Mouse (Mus musculus): ENCODE measurements at regions not wholly inside any gene's neighbourhood (a gene's known extent, or its start where the extent isn't known, plus 50 kb on each side); places are given as distances from the start of the nearest gene placed in this dataset.
A peak's percentile ranks its signal among the peaks of the same experiment; 100 is the strongest.

DNA sequence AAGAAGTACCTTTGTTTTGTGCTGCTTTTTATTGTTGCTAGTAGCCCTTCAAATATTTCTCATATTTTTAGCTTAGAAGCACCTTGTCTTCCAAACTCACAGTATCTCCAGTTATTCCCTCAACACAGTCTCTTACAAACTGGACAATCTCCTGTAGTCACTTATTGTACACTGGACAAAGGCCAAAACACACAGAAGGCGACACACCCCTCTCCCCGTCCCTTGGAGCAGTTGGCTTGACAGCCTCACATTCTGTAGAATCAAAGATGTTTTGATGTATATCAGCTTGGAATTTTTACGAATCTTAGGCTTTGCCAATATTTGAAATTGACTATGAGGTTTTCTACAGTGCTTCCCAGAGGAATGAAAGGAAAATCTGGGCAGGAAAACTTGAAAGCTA lies 309.8 kb upstream of the Gm5148 start:
- no peak for DNase-seq

DNA sequence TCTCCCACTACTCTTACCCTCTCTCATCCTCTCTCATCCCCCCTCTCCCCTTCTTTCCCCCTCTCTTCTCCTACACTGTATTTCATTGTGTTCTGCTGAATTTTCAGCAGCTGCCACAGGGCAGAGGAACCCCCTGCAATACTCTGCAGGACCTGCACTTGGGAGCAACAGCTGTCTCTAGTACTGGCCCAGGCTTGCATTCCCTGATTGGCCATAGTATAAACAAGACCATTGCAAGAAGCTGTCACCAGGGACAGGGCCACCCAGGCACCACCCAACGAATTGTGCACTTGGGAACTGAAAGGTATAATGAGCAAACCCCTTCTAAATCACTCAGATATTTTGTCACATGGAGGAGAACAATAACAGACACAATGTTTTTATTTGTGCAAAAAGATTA lies 290.5 kb upstream of the Gm5148 start:
- no peak for DNase-seq

DNA sequence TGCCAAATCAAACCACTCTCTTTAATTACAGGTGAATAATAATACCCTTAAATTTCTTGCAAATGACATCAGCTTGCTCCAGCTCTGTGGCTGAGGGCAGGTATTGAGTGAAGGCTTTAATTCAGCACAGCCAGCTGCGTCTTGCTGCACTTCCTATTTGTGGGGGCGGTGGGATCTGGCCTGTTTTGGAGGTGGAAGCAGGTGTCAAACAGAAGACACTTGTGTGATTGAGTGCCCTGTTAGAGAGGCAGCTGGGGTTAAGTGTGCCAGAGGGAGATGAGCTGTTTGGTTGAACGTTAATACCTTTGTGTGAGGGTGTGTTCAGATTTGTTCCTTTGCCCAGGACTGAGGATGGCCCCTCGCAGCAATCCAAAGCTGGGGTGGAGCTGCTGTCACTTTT lies 284.9 kb upstream of the Gm5148 start:
- DNase-seq, result no peak

DNA sequence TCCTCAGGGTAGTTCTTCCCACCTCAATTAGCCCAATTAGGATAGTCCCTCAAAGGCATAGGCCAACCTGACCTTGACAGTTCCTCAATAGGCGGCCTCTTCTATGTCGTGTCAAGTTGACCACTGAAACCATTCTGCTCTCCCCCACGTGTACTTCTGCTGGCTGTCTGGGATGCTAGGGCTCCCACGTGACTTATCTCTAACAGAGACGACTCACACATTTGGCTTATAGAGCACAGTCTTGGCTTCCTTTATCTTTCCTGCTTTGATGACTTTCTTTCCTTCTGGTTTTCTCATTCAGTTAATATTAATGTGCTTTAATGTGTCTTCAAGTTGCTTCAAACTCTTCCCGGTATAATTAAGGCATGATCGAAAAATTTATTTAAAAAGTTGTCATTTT lies 284.0 kb upstream of the Gm5148 start:
- no peak for DNase-seq

DNA sequence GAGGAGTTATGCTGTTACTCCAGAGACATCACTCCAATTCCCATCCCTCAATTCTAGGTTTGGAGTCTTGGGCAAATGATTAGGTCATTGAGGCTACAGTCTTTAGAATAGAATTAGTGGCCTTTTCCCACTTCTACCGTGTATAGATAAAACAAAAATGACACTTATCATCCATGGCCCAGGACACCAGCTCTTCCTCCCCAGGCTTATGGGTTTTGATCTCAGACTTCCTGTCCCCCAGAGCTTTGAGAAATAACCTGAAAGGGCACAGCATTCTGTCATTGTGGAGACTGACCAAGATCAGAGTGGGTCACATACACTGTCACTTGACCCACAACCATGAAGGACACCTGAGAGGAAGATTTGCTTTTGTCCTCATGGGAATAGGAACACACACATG lies 283.3 kb upstream of the Gm5148 start:
- no peak for DNase-seq

DNA sequence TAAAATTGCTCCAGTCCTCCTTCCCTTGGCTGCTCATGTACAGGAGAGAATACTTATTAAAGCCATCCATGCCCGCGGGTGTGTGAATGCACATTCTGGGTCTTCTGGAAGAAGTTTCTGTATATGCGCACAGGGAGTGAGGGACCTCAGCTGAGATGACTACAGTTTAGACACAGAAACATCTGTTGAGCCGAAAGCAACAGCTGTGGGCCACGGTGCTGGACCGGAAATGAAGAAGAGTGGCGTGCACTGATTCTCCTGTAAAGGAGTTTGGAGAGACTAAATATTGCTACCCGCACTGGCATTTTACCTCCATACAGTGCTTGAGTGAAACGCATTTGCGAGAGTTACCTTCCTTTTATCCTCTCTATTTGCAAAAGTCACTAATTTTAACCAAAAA lies 278.0 kb upstream of the Gm5148 start:
- no peak for DNase-seq

DNA sequence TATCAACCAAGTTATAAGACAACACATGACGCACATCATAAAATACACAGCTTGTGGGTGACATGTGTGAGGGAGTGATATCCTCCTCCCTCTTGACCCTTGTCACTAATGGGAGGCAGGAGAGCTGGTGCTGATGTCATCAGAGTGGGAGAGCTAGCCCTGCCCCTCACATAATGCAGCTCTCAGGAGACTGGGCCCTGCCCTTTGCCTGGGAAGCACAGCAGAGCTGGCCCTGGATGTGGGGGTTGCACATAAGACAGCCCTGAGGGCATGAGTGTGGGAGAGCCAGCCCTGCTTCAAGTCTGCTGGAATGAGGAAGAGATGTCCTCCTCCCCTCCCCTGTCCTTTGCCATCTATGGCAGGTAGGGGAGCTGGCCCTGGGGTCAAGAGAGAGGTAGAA lies 275.5 kb upstream of the Gm5148 start:
- DNase-seq, result no peak

DNA sequence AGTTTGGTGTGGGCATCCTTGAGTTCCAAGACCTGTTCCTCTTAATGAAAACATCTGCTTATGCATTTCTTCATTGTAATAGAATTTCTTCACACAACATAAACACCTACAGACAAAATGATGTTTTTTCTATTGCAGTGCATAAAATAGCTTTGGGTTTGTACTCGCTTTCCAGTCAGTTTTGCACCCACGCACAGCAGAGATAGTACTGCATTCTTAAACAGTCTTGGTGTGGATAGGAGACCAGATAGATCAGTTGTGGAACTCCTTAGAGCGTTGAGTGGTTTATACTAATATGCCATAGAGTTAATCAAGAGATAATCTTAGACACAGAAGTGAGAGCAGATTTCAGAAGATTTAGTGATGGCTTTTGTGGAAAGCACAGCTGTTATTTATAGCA lies 273.7 kb upstream of the Gm5148 start:
- DNase-seq, result no peak

DNA sequence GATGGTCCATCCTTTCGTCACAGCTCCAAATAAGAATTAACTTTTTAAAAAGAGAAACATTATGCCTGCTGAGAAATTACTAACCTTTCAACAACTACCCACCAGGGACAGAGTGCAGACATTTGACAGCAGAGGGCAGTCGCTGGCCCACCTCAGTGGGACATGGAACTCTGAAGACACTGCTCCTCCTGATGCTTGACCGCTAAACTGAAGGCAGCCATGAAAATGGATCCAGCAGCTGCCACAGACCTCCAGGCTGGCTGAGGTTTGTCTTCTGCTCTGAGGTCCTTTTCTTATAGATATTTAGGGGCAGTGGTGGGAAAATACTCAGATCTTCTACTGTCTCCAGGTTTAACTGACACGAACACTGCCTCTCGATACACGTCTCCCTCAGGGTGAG lies 265.7 kb upstream of the Gm5148 start:
- no peak for DNase-seq

DNA sequence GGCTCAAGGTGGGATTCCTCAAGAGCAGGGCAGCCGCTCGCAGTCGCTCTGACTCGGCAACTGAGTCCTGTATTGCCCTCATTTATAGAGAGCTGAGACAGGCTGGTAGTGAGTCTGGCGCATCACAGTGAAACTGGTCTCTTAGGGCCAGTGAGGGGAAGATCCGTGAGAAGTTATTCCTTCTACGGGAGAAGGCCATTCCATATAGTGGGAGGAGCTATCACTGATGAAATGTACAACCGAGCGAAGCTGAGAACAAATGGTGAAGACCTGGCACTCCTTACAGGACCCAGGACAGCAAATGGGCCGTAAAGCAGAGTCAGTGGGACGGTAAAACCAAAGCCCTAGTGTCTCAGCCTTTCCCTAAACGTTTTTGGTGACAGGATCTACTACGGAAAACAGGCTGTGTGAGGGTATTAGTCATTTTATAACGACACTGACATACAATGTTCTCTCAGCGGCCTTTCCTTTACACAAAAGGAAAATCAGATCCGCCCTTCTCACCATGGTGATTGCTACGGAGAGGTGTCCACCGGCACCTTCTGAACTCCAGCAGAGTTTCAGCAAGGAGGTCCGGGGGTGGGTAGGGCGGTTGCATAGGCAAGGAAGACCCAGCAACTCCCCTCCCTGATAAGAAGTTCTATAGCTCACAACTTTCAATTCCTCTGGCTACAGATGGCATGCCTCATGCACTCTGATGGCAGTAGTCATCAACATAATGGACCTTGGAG lies 263.6 kb upstream of the Gm5148 start:
- DNase-seq, result no peak

DNA sequence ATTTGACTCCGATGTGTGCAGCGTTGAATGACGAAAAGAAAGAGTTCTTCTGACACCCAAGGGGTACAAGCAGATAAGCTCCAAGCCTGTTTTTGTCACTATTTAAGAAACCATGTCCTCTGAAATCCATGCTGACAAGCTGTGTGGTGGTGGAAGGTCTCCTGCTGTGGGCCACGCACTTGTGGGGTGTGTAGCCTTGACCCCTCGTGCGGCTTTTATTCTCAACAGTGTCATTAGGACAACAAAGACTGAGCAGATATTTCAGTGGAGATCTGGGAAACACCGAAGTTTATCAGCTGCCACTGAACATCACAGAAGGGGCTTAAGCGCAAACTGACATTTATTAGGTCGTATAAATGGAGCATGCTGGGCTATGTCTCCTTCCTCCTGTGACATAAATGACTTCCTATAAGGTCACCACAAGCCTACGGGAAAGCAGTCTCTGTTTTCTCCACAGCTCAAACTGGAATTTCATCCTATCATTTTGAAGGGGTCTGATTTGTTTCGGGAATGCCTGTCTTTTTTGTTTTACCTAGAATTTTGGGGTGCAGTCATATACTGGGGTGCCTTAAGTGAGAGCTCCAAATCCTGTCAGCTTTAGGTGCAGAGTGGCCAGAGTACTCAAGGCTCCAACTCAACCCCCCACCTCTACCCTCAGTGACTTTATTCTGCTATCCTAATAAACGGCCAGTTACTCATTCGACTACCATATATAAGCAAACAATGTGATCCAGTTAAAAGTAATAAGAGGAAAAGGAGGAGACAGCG lies 262.9 kb upstream of the Gm5148 start:
- no peak for DNase-seq

DNA sequence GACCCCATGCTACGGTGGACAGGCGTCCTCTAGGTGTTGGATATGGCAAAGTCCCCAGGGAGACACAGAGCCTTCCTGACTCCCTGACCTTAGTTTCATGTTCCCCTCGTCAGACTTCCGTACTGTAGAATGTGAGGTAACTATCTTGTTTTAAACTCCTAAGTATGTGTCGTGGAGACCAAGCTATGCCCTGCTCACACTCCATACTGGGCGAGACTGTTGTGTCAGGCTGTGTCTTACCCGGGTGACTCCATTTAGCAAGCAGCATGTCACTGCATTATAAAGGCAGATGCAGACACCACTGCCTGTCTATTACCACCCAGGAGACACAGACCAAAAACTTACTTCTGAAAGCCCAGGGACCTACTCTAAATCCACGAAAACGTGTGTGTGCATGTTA lies 260.4 kb upstream of the Gm5148 start:
- DNase-seq, result no peak

DNA sequence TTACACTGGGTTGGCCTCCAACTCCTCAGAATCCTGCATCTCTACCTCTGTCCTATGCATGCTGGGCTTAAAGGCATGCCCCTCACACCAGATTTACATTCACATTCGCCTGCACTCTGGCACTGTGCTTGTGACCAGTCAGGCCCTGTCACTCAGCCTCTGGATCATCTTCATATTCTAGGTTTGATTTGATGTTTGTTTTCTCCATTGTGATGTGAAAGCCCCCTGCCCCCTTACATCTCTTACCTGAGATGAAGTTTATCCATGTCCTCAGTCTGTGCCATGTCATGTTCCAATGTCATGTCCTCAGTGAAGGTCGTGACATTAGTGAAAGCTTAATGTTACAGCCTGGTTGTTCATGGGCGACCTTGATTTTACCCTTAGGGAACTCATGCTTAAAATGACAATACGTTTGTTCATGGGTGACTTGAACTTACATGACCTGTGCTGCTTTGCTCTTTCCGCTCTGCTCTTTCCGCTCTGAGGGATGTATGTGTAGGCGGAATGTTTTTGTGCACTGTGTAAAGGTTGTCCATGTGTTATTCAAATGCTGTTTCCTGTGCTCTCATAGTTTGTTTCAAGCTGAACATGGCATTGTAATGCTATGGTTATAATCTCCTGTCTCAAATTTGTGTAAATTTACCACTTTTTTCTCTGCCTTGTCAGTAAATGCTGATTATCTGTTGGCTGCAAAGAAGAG lies 257.3 kb upstream of the Gm5148 start:
- no peak for DNase-seq

DNA sequence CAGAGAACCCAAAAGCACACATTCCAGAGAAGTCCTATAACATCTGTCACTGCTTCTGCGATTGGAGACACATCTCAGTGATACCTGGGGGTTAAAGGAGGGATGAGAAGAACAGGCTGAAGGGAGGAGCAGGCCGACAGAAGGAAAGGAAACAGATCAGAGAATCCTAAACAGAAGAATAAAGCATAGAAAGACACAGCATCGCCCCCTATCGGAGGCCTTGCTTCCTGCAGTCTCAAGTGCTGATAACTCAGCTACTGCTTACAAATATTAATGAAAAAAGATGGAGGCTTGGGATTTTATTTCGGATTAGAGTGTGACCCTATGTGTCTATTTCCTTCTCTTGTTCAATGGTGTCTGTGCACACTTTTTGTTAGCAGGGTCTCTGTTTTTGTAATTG lies 255.6 kb upstream of the Gm5148 start:
- no peak for DNase-seq

DNA sequence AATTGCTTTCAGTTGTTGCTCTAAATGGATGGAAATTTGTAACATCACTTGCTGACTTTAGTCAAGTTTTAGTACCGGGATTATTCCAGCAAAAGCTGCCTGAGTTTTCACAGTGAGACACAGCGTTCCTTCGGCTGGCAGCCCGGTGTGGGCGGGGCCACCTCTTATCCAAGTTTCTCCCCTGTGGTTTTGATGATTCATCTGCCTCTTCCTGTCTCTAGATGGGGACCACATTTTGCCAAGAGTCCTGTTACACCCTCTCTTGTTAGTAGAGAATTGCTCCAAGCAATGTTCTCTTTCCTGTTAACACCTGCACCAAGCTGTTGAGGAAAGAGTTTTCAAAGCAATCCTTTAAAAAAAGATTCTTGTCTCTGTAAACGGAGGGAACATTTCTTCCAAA lies 254.2 kb upstream of the Gm5148 start:
- DNase-seq, result peak; percentile 59

DNA sequence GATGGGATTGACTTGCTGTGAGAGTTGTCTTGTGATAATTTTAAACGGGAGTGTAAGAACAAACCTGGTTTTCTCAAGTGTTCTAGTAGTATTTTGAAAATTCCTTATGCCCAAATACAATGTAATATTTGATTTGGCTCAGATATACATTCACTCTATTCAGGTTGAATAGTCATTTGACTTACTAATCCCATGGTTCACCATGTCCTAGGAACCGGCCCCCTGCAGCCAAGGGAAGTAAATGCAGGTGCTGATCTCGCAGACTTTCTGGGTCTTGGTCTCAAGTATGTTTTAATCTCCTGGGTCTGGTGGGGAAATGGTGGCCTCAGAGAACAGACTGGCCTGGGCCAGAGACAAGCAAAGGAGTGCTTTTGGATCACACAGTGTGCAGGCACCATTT lies 253.2 kb upstream of the Gm5148 start:
- DNase-seq, result no peak

DNA sequence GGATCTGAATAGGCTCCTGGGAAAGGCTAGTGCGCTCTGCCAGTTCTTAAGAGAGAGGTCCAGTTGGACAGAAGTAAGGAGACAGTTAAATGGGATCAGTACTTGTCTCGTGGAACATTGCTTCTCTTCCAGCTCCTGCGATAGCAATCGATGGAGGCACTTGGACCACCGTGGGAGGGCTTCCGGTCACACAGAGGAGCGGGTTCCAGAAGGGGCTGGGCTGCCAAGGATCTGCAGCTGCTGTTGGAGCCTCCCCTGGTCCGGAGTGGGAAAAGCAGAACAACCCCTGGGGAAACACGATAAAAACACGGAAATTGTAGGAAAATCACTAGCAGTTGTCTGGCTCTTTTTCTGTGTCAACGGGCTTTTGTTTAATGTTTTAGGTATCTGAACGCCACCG lies 252.3 kb upstream of the Gm5148 start:
- DNase-seq, result peak; percentile 59

DNA sequence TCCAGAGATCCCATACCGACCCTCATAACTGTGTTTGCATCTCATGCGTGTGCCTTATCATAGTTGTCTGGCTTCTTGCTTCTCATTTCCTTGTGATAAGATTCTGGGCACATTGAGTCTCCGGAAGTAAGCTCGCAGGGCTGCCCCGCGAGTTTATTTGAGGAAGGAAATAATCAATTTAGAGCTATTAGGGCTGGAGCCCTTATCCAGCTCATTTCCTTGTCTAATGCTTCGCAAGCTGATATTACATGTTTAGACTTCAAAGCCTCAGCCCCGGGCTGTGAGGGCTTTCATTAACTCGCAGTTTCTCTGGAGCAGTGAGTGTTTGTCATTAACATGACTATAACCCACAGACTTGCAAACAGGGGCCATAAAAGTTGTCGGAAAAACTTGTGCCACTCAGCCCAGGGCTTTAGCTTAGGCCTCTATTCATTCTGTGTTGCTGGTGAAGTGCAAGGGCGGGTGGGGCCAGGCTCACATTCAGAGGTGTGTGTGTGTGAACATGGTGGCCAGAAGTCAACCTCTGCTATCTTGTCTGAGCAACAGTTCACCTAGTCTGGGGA lies 251.0 kb upstream of the Gm5148 start:
- peak; percentile 29 for DNase-seq

DNA sequence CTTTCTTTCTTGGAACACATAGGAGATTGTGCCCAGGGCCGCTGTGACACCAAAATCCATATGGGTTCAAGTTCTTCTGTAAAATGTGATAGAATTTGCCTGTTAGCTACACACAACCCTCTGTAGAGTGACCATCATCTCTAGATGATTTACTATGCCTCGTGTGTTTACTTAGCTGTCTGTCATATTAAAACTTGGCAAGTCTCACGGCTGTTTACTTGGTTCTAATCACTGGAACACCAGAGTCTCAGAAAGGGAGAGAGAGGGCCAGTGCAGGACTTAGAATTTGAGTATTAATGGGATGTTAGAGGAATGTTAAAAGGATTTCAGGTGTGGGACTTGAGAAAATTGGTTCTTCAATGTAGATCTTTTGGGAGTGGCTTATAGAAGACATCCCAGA lies 248.6 kb upstream of the Gm5148 start:
- DNase-seq, result no peak

DNA sequence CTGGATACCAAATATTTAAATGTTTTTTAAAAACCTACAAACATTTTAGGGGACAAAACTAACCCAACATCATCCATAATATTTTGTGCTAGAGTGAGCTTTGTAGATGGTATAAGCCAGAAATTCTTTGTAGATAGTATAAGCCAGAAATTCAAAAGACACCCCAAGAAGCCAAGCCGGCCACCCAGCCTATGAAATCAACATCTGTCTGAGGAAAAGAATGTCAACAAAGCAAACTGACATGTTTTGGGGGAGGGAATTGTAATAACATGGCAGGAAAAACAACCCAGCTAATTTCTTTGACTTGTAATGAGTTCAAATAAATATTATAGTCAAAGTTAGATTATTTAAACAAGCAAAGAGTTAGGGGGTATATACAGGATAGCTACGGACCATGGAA lies 246.9 kb upstream of the Gm5148 start:
- no peak for DNase-seq

DNA sequence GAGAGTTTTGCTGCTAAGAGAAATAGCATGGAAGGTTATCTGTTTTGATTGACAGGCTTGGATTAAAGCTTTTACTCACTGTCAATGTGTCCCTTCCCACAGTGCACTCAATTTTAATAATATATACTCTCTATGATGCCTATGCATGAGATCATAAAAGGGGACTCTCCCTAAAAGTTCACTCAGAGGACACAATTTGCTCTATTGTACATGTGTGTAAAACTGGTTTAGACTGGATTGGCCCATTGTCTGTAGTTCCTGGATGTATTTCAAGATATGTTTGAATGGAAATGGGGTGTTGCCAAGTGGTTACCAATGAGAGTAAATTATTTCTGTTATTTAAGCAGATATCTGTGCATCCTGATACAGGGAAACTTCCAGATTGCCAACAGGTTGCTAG lies 244.4 kb upstream of the Gm5148 start:
- no peak for DNase-seq

DNA sequence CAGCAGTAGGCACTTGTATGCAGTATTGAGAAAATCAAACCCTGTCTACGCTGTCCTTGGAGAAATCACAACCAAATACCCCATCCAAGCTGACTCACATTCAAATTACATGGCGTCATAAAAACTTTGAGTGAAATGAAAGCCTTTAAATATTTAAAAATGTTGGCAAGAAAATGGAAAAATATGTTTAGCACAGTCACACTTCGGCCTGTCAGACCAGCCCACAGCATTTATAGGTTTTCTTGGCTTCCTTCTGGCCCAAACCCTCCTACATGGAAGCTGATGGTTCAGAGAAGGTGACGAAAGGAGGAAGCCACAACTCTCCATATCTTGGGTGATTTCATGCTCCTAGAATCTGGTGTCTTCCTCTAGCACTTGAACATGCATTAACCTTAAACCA lies 240.9 kb upstream of the Gm5148 start:
- DNase-seq, result no peak

DNA sequence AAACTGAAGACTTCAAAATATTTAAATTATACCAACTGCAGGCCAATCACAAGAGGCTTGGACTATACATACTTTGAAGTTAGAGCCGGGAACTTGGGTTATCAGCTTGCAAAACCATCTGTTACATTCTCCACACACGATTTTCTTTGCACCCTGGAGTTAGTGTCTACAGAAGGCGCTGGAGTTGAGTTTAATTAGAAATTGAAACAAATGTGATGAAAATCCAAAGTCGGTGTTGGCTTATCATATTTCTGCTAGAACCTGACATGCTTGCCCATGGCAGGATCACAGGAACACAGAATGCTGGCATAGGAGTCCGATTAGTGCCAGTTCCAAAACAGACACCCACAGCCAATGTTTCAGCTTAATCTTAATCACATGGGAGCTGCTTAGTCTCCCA lies 239.8 kb upstream of the Gm5148 start:
- no peak for DNase-seq

DNA sequence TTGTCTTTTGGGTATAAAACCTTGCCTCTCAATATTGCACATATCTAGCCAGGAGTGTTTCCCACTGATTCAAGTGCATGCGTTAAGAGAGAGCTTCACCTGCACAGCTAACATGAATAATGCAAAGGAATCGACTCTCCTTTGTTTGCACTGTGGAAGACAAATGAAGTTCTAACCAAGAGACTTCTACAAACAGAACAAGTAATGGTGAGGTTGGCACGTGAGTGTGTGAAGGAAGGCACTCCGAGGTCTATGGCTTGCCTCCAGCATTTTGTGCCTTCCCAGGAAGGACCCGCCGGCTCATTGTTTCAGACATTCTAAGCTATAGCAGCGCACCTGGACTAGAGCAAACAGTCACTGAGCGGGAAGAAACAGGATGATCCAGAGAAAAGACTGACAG lies 238.5 kb upstream of the Gm5148 start:
- no peak for DNase-seq
